Mouse (Mus musculus) cerebellum, adult 2 months (tissue): ENCODE results near the gene Ndufb6.

ENCODE experiments used
- CTCF ChIP-seq: fragments of 200-500 bp; IDR thresholded peaks from 2 replicates; pipeline ENCODE4 v1.5.1; 2011; ENCODE audit warnings: low read depth, mild to moderate bottlenecking, control low read depth, low read length, moderate library complexity, borderline replicate concordance; ENCODE audit not compliant: insufficient read depth
- POLR2A ChIP-seq: fragments of 200-500 bp; IDR thresholded peaks from 2 replicates; pipeline ENCODE4 v1.6.1; 2011; ENCODE audit warnings: low read length, control low read depth, borderline replicate concordance; ENCODE audit not compliant: insufficient read depth

- TF ChIP-seq CTCF (no peak), POLR2A (no peak)
Measured at GRCm38 (mm10) chr4:40234256-40234655, 45.0 kb downstream of the Ndufb6 start.
